Mouse (Mus musculus): ENCODE measurements around the gene Ttc28.

DNA sequence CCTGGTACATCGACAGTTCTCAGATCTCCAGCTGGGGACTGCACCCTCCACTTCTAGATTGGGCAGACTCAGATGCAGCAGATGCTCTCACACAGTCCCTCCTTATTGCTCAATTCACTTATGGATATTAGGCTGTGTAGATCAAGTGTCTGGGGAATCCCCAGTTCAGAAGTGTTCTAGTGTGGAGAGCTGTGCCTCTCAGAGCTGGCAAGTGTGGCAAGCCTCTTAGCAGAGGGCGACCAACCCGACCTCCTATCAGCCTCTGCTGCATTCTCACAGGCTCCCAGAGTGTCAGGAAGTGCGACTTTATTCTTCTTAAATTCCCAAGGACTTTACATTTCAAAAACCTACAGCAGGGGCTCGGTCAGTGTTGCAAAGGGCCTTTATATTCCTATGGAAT, 217.1 kb downstream of the Ttc28 start:
- TF ChIP-seq CTCF (IDR thresholded peaks at IDR 0.05; ENCODE audit: borderline replicate concordance, control insufficient read depth, extremely low read depth, insufficient read depth, low read length, poor library complexity) (no peak), POLR2A (IDR thresholded peaks at IDR 0.05; ENCODE audit: control insufficient read depth, extremely low read depth, insufficient read depth, low read length, poor library complexity) (no peak)
